Comparison of ENCODE assay signal across 8 mouse cellular contexts in genomic region chr1:106628718-106629469, GRCm38 (mm10).
A peak's percentile ranks its signal among the peaks of the same experiment; 100 is the strongest.
DNase-seq lines count a peak whose midpoint lies in the region; ATAC-seq and TF ChIP-seq lines count a peak whose summit lies in the region.

No protein-coding gene starts in this region.

- no peak for TF ChIP-seq POLR2A in small intestine, adult 2 months (IDR thresholded peaks at IDR 0.05; ENCODE audit: low read depth, low read length)

- H3K4me2 ChIP-seq in embryonic facial prominence, embryonic 12.5 days (replicated peaks) = no peak overlapping the region
- H3K4me2 ChIP-seq in hindbrain, embryonic 11.5 days (replicated peaks; ENCODE audit: low read depth, low read length) = no peak overlapping the region
- no peak overlapping the region for H3K4me2 ChIP-seq in liver, embryonic 11.5 days

- ATAC-seq in embryonic facial prominence, embryonic 12.5 days (ENCODE audit: insufficient number of reproducible peaks, insufficient read depth, low FRiP score, low TSS enrichment) = peak; percentile 36; the same call in 1 of the 2 replicates
- peak; percentile 72 for ATAC-seq in hindbrain, embryonic 11.5 days (ENCODE audit: low FRiP score)
- ATAC-seq in liver, embryonic 11.5 days (replicated peaks; ENCODE audit: low FRiP score) = peak; percentile 38; the same call in 1 of the 2 replicates

- no peak overlapping the region for H3K9ac ChIP-seq in embryonic facial prominence, embryonic 12.5 days
- no peak overlapping the region for H3K9ac ChIP-seq in hindbrain, embryonic 11.5 days (ENCODE audit: low read depth, low read length)
- no peak overlapping the region for H3K9ac ChIP-seq in liver, embryonic 11.5 days (ENCODE audit: low read depth, low read length)

- DNase-seq in thymus, postnatal 14 days = peak; percentile 25
- DNase-seq in thymus, adult 18-20 months = no peak
- DNase-seq in hindbrain, embryonic 11.5 days (ENCODE audit: low spot score) = peak; percentile 39
- no peak for DNase-seq in liver, embryonic 11.5 days (ENCODE audit: low spot score)
- no peak for DNase-seq in frontal cortex, postnatal 14 days (ENCODE audit: low spot score in 2 of 2)
- DNase-seq in left cerebral cortex, adult 8-10 months (ENCODE audit: low spot score in 2 of 2) = no peak

- no peaks in the 10 kb centered on the region for H3K36me3 ChIP-seq in embryonic facial prominence, embryonic 12.5 days
- no peaks in the 10 kb centered on the region for H3K36me3 ChIP-seq in hindbrain, embryonic 11.5 days (ENCODE audit: control insufficient read depth, insufficient read depth, low read length)
- H3K36me3 ChIP-seq in liver, embryonic 11.5 days (ENCODE audit: control insufficient read depth, insufficient read depth, low read length) = no peaks in the 10 kb centered on the region
- H3K36me3 ChIP-seq in small intestine, adult 2 months (ENCODE audit: control insufficient read depth, insufficient read depth, low read length) = no peaks in the 10 kb centered on the region

- 0 out of 2 replicates have a peak, but pooled peaks have one; percentile 10 for TF ChIP-seq CTCF in small intestine, adult 2 months (IDR thresholded peaks at IDR 0.05; ENCODE audit: extremely low read depth, insufficient read length, insufficient replicate concordance, low read depth, low read length)

- H3K9me3 ChIP-seq in embryonic facial prominence, embryonic 12.5 days = no peaks in the 10 kb centered on the region
- H3K9me3 ChIP-seq in hindbrain, embryonic 11.5 days (ENCODE audit: control insufficient read depth, low read length) = no peaks in the 10 kb centered on the region
- H3K9me3 ChIP-seq in liver, embryonic 11.5 days (ENCODE audit: control insufficient read depth, low read length) = no peaks in the 10 kb centered on the region

- no peak overlapping the region for H3K4me3 ChIP-seq in embryonic facial prominence, embryonic 12.5 days
- no peak overlapping the region for H3K4me3 ChIP-seq in hindbrain, embryonic 11.5 days (ENCODE audit: low read depth, low read length)
- H3K4me3 ChIP-seq in liver, embryonic 11.5 days (ENCODE audit: low read depth, low read length) = no peak overlapping the region
- no peak overlapping the region for H3K4me3 ChIP-seq in small intestine, adult 2 months (ENCODE audit: low read depth, low read length)

- H3K27ac ChIP-seq in embryonic facial prominence, embryonic 12.5 days = peak overlapping the region; percentile 76
- H3K27ac ChIP-seq in hindbrain, embryonic 11.5 days (ENCODE audit: low read depth, low read length) = no peak overlapping the region
- H3K27ac ChIP-seq in liver, embryonic 11.5 days (ENCODE audit: low read depth, low read length) = no peak overlapping the region
- peak overlapping the region; percentile 53; the same call in 1 of the 2 replicates for H3K27ac ChIP-seq in small intestine, adult 2 months (ENCODE audit: insufficient read depth, low read depth, low read length)

- peaks cover 27% of the 10 kb centered on the region for H3K4me1 ChIP-seq in embryonic facial prominence, embryonic 12.5 days
- H3K4me1 ChIP-seq in hindbrain, embryonic 11.5 days (replicated peaks; ENCODE audit: control insufficient read depth, insufficient read depth, low read length) = peaks cover 2% of the 10 kb centered on the region; the same call in 1 of the 2 replicates
- peaks cover 12% of the 10 kb centered on the region for H3K4me1 ChIP-seq in liver, embryonic 11.5 days (replicated peaks; ENCODE audit: control insufficient read depth, insufficient read depth, low read length)
- peaks cover 8% of the 10 kb centered on the region; the same call in 1 of the 2 replicates for H3K4me1 ChIP-seq in small intestine, adult 2 months (ENCODE audit: control insufficient read depth, insufficient read depth, insufficient read length, low read length)

- WGBS in embryonic facial prominence, embryonic 12.5 days = 28% methylated on average over 3 of the region's 3 CpGs
- 35% methylated on average over 3 of the region's 3 CpGs for WGBS in hindbrain, embryonic 11.5 days
- 41% methylated on average over 3 of the region's 3 CpGs for whole genome bisulfite sequencing in liver, embryonic 11.5 days
- 64% methylated on average over 3 of the region's 3 CpGs for WGBS in small intestine, adult 2 months

- H3K27me3 ChIP-seq in embryonic facial prominence, embryonic 12.5 days = no peaks in the 10 kb centered on the region
- H3K27me3 ChIP-seq in hindbrain, embryonic 11.5 days (ENCODE audit: control insufficient read depth, insufficient read depth, low read length) = no peaks in the 10 kb centered on the region
- no peaks in the 10 kb centered on the region for H3K27me3 ChIP-seq in liver, embryonic 11.5 days (replicated peaks; ENCODE audit: control insufficient read depth, insufficient read depth, low read length)
- no peaks in the 10 kb centered on the region for H3K27me3 ChIP-seq in small intestine, adult 2 months (ENCODE audit: control insufficient read depth, insufficient read depth, low read length)

Comparison
In these comparisons a context has a peak if more than half of its experiments do, and no peak if none do; other contexts are left out.
1. DNase-seq: peak in thymus, postnatal 14 days (single experiment) and hindbrain, embryonic 11.5 days (single experiment); none in thymus, adult 18-20 months (0 of 2), liver, embryonic 11.5 days (single experiment), frontal cortex, postnatal 14 days (0 of 2) and left cerebral cortex, adult 8-10 months (0 of 2).
2. H3K27ac ChIP-seq: peak in embryonic facial prominence, embryonic 12.5 days (single experiment) and small intestine, adult 2 months (single experiment); none in hindbrain, embryonic 11.5 days (single experiment) and liver, embryonic 11.5 days (single experiment).
3. Peak in every context shown above with its lines, with median percentiles within 50 percentile points of each other: ATAC-seq.